Mouse (Mus musculus) forebrain, embryonic 13.5 days (tissue): ENCODE results near the gene Zbtb16. TPM values are rescaled to one million over a fixed set of nuclear protein-coding genes. Genes with fewer than 3 reads are reported as not detected.

Experiments used
- ATAC-seq: fragments of 200-750 bp; cut with Nextera tagmentation; 2 replicates; pipeline ENCODE4 v1.8.0; 2017
- H3K27ac ChIP-seq: fragments of 300-500 bp; sonication (generic); 2 replicates; pipeline ENCODE4 v1.5.1; 2015; ENCODE audit warnings: inconsistent platforms, mild to moderate bottlenecking, moderate library complexity
- H3K27me3 ChIP-seq: fragments of 300-500 bp; sonication (generic); 2 replicates; pipeline ENCODE4 v1.6.1; 2015; ENCODE audit warnings: mild to moderate bottlenecking, inconsistent platforms
- H3K36me3 ChIP-seq: fragments of 300-500 bp; sonication (generic); 2 replicates; pipeline ENCODE4 v1.6.1; 2015; ENCODE audit warnings: mild to moderate bottlenecking, inconsistent platforms; ENCODE audit not compliant: poor library complexity, severe bottlenecking
- H3K4me1 ChIP-seq: fragments of 300-500 bp; sonication (generic); 2 replicates; pipeline ENCODE4 v1.6.1; 2015; ENCODE audit warnings: inconsistent platforms
- H3K4me2 ChIP-seq: fragments of 300-500 bp; sonication (generic); 2 replicates; pipeline ENCODE4 v1.6.1; 2015; ENCODE audit warnings: inconsistent platforms, mild to moderate bottlenecking, moderate library complexity
- H3K4me3 ChIP-seq: fragments of 300-500 bp; sonication (generic); 2 replicates; pipeline ENCODE4 v1.5.1; 2015; ENCODE audit warnings: mild to moderate bottlenecking, inconsistent platforms
- H3K9ac ChIP-seq: fragments of 300-500 bp; sonication (generic); 2 replicates; pipeline ENCODE4 v1.6.1; 2015; ENCODE audit warnings: mild to moderate bottlenecking, inconsistent platforms
- H3K9me3 ChIP-seq: fragments of 300-500 bp; sonication (generic); replicated peaks from 2 replicates; pipeline ENCODE4 v1.6.1; 2016; ENCODE audit warnings: inconsistent platforms
- WGBS: fragments of 180-500 bp; shearing (Covaris S2); methylation state at CpG from one replicate; pipeline ENCODE4 v1.1.7; 2015; 5-methylcytosine and 5-hydroxymethylcytosine counted together
- polyA plus RNA-seq: library from polyadenylated mRNA; unstranded; fragments of >200 nt; fragmentation: Nextera tagmentation; extraction: Ambion mirVana; gene quantifications from 2 replicates; pipeline ENCODE4 v1.2.1, GENCODE M21; 2015

The Zbtb16 gene
- polyA plus RNA-seq, 1 experiment from 2014 or later: 3.2 TPM

GRCm38 (mm10) chr9:48715042-48715441, 121.0 kb downstream of the Zbtb16 start:
- H3K9me3 ChIP-seq: no peaks in the 10 kb centered on the region

GRCm38 (mm10) chr9:48713779-48714178, 122.2 kb downstream of the Zbtb16 start:
- H3K4me2 ChIP-seq: no peak overlapping the region
- H3K4me1 ChIP-seq: peaks cover 16% of the 10 kb centered on the region
- H3K27ac ChIP-seq: no peak overlapping the region
- no peak overlapping the region for H3K9ac ChIP-seq
- H3K27me3 ChIP-seq: 0 out of 2 replicates have a peak, but pooled peaks cover 6% of the 10 kb centered on the region
- no peak overlapping the region for H3K4me3 ChIP-seq
- H3K36me3 ChIP-seq: no peaks in the 10 kb centered on the region
- ATAC-seq: no peak
- 93% methylated on average over 8 of the region's 8 CpGs for WGBS
- no peaks in the 10 kb centered on the region for H3K9me3 ChIP-seq

More at GRCm38 (mm10) chr9:48715042-48715441, 121.0 kb downstream of the Zbtb16 start:
- Histone ChIP-seq H3K36me3 (no peaks in the 10 kb centered on the region), H3K4me2 (no peak overlapping the region), H3K9ac (no peak overlapping the region), H3K27ac (no peak overlapping the region), H3K4me1 (peaks cover 16% of the 10 kb centered on the region), H3K27me3 (0 out of 2 replicates have a peak, but pooled peaks cover 6% of the 10 kb centered on the region), H3K4me3 (no peak overlapping the region)
- ATAC-seq: no peak
- 89% methylated on average over 8 of the region's 8 CpGs for WGBS

GRCm38 (mm10) chr9:48712985-48713765, 122.8 kb downstream of the Zbtb16 start:
- no peak overlapping the region for H3K27ac ChIP-seq
- no peak overlapping the region for H3K9ac ChIP-seq
- H3K9me3 ChIP-seq: no peaks in the 10 kb centered on the region
- peaks cover 10% of the 10 kb centered on the region; the same call in 1 of the 2 replicates for H3K27me3 ChIP-seq
- no peak for ATAC-seq
- H3K4me3 ChIP-seq: no peak overlapping the region
- H3K4me2 ChIP-seq: no peak overlapping the region
- H3K36me3 ChIP-seq: no peaks in the 10 kb centered on the region
- peaks cover 16% of the 10 kb centered on the region for H3K4me1 ChIP-seq
- 86% methylated on average over 13 of the region's 13 CpGs for WGBS

GRCm38 (mm10) chr9:48711826-48712225, 124.2 kb downstream of the Zbtb16 start:
- Histone ChIP-seq H3K4me1 (peaks cover 19% of the 10 kb centered on the region), H3K9me3 (no peaks in the 10 kb centered on the region), H3K36me3 (no peaks in the 10 kb centered on the region), H3K27me3 (peaks cover 10% of the 10 kb centered on the region; the same call in 1 of the 2 replicates), H3K4me3 (no peak overlapping the region), H3K9ac (no peak overlapping the region), H3K27ac (no peak overlapping the region), H3K4me2 (no peak overlapping the region)
- ATAC-seq: no peak
- WGBS: 80% methylated on average over 5 of the region's 5 CpGs

GRCm38 (mm10) chr9:48711296-48711781, 124.7 kb downstream of the Zbtb16 start:
- Histone ChIP-seq H3K4me3 (no peak overlapping the region), H3K27me3 (peaks cover 10% of the 10 kb centered on the region; the same call in 1 of the 2 replicates), H3K4me1 (peaks cover 19% of the 10 kb centered on the region), H3K9ac (no peak overlapping the region), H3K27ac (peak overlapping the region; percentile 19; the same call in 1 of the 2 replicates), H3K36me3 (no peaks in the 10 kb centered on the region), H3K4me2 (no peak overlapping the region), H3K9me3 (no peaks in the 10 kb centered on the region)
- 38% methylated on average over 9 of the region's 9 CpGs for WGBS
- no peak for ATAC-seq

- WGBS: 41% methylated on average over 17 of the region's 17 CpGs
- Histone ChIP-seq H3K9me3 (no peaks in the 10 kb centered on the region), H3K4me2 (no peak overlapping the region), H3K4me1 (peaks cover 19% of the 10 kb centered on the region), H3K27ac (peak overlapping the region; percentile 19; the same call in 1 of the 2 replicates), H3K36me3 (no peaks in the 10 kb centered on the region), H3K4me3 (no peak overlapping the region), H3K9ac (no peak overlapping the region), H3K27me3 (peaks cover 10% of the 10 kb centered on the region; the same call in 1 of the 2 replicates)
- ATAC-seq: no peak
Observed at GRCm38 (mm10) chr9:48710355-48711295, 125.4 kb downstream of the Zbtb16 start.

GRCm38 (mm10) chr9:48707824-48708229, 128.2 kb downstream of the Zbtb16 start:
- Histone ChIP-seq H3K4me1 (peaks cover 22% of the 10 kb centered on the region), H3K4me2 (no peak overlapping the region), H3K9ac (no peak overlapping the region), H3K27ac (no peak overlapping the region), H3K4me3 (no peak overlapping the region), H3K27me3 (peaks cover 4% of the 10 kb centered on the region; the same call in 1 of the 2 replicates), H3K36me3 (no peaks in the 10 kb centered on the region), H3K9me3 (no peaks in the 10 kb centered on the region)
- ATAC-seq: no peak
- 90% methylated on average over 6 of the region's 6 CpGs for WGBS

GRCm38 (mm10) chr9:48707134-48707823, 128.7 kb downstream of the Zbtb16 start:
- ATAC-seq: no peak
- no peak overlapping the region for H3K9ac ChIP-seq
- no peak overlapping the region for H3K4me3 ChIP-seq
- no peak overlapping the region for H3K4me2 ChIP-seq
- no peaks in the 10 kb centered on the region for H3K36me3 ChIP-seq
- peaks cover 4% of the 10 kb centered on the region; the same call in 1 of the 2 replicates for H3K27me3 ChIP-seq
- H3K4me1 ChIP-seq: peaks cover 22% of the 10 kb centered on the region
- H3K9me3 ChIP-seq: no peaks in the 10 kb centered on the region
- WGBS: 77% methylated on average over 14 of the region's 14 CpGs
- H3K27ac ChIP-seq: no peak overlapping the region

GRCm38 (mm10) chr9:48701296-48701695, 134.7 kb downstream of the Zbtb16 start:
- Histone ChIP-seq H3K4me1 (peaks cover 18% of the 10 kb centered on the region), H3K9me3 (no peaks in the 10 kb centered on the region), H3K36me3 (no peaks in the 10 kb centered on the region), H3K27ac (no peak overlapping the region), H3K27me3 (peaks cover 15% of the 10 kb centered on the region), H3K4me3 (no peak overlapping the region), H3K4me2 (no peak overlapping the region), H3K9ac (no peak overlapping the region)
- WGBS: 65% methylated on average over 4 of the region's 4 CpGs
- ATAC-seq: no peak

- peaks cover 20% of the 10 kb centered on the region for H3K27me3 ChIP-seq
- no peaks in the 10 kb centered on the region for H3K9me3 ChIP-seq
- H3K36me3 ChIP-seq: no peaks in the 10 kb centered on the region
- 80% methylated on average over 8 of the region's 8 CpGs for WGBS
- no peak overlapping the region for H3K4me2 ChIP-seq
- H3K4me1 ChIP-seq: peaks cover 19% of the 10 kb centered on the region
- ATAC-seq: no peak
- no peak overlapping the region for H3K9ac ChIP-seq
- H3K27ac ChIP-seq: no peak overlapping the region
- H3K4me3 ChIP-seq: no peak overlapping the region
Observed at GRCm38 (mm10) chr9:48700871-48701270, 135.2 kb downstream of the Zbtb16 start.

GRCm38 (mm10) chr9:48697470-48697815, 138.6 kb downstream of the Zbtb16 start:
- H3K36me3 ChIP-seq: no peaks in the 10 kb centered on the region
- H3K4me3 ChIP-seq: no peak overlapping the region
- peaks cover 26% of the 10 kb centered on the region for H3K4me1 ChIP-seq
- no peak overlapping the region for H3K9ac ChIP-seq
- no peak for ATAC-seq
- H3K9me3 ChIP-seq: no peaks in the 10 kb centered on the region
- 6% methylated on average over 2 of the region's 2 CpGs for WGBS
- peaks cover 43% of the 10 kb centered on the region for H3K27me3 ChIP-seq
- H3K27ac ChIP-seq: no peak overlapping the region
- H3K4me2 ChIP-seq: no peak overlapping the region
